Mouse (Mus musculus): ENCODE results near the gene Rxrb.

The Rxrb gene

GRCm38 (mm10) chr17:34025756-34026151 is 5.9 kb upstream of the Rxrb start:
- DNase-seq (ENCODE audit: low spot score) = no peak

- DNase-seq (ENCODE audit: low spot score) = no peak
Observed at GRCm38 (mm10) chr17:34026221-34026620, 5.4 kb upstream of the Rxrb start.

GRCm38 (mm10) chr17:34026917-34027655 is 4.5 kb upstream of the Rxrb start:
- DNase-seq (ENCODE audit: low spot score) = no peak

- DNase-seq (ENCODE audit: low spot score) = peak; percentile 89
Observed at GRCm38 (mm10) chr17:34027656-34028223, 3.9 kb upstream of the Rxrb start, which contains the start of gene H2-Ke6. Gene H2-Ke6 (minus strand): TSS chr17:34028060.

- no peak for DNase-seq (ENCODE audit: low spot score)
Observed at GRCm38 (mm10) chr17:34028501-34029149, 3.0 kb upstream of the Rxrb start.

- no peak for DNase-seq (ENCODE audit: low spot score)
Observed at GRCm38 (mm10) chr17:34029150-34029889, 2.3 kb upstream of the Rxrb start.

- DNase-seq (ENCODE audit: low spot score) = no peak
Observed at GRCm38 (mm10) chr17:34029890-34030595, 1.6 kb upstream of the Rxrb start.

GRCm38 (mm10) chr17:34030861-34031326 is 718 bp upstream of the Rxrb start:
- DNase-seq (ENCODE audit: low spot score) = no peak

GRCm38 (mm10) chr17:34032174-34032632 is 591 bp downstream of the Rxrb start:
- peak; percentile 71 for DNase-seq (ENCODE audit: low spot score)

- DNase-seq (ENCODE audit: low spot score) = no peak
Observed at GRCm38 (mm10) chr17:34032806-34033205, 1.2 kb downstream of the Rxrb start.

- no peak for DNase-seq (ENCODE audit: low spot score)
Observed at GRCm38 (mm10) chr17:34033441-34033840, 1.8 kb downstream of the Rxrb start.

GRCm38 (mm10) chr17:34034064-34034463 is 2.5 kb downstream of the Rxrb start:
- peak; percentile 72 for DNase-seq (ENCODE audit: low spot score)

- no peak for DNase-seq (ENCODE audit: low spot score)
Observed at GRCm38 (mm10) chr17:34035517-34035916, 3.9 kb downstream of the Rxrb start.

GRCm38 (mm10) chr17:34036647-34037046 is 5.0 kb downstream of the Rxrb start:
- DNase-seq (ENCODE audit: low spot score) = no peak

GRCm38 (mm10) chr17:34037241-34037640 is 5.6 kb downstream of the Rxrb start:
- no peak for DNase-seq (ENCODE audit: low spot score)

GRCm38 (mm10) chr17:34038440-34038839 is 6.8 kb downstream of the Rxrb start:
- no peak for DNase-seq (ENCODE audit: low spot score)

GRCm38 (mm10) chr17:34038878-34039561 is 7.4 kb downstream of the Rxrb start, which contains the start of gene Col11a2:
Gene Col11a2 (plus strand): TSS chr17:34039437.
- DNase-seq (ENCODE audit: low spot score) = no peak

- DNase-seq (ENCODE audit: low spot score) = no peak
Observed at GRCm38 (mm10) chr17:34039562-34040450, 8.2 kb downstream of the Rxrb start.

GRCm38 (mm10) chr17:34045941-34046340 is 14.3 kb downstream of the Rxrb start:
- DNase-seq (ENCODE audit: low spot score) = no peak

Measured in urinary bladder, postnatal 25 days (tissue).